Mouse (Mus musculus) retina, postnatal 1 day (tissue): Measurements from ENCODE around the gene Mcu.

ENCODE experiments used
- DNase-seq: peaks from one replicate; pipeline ENCODE4 v3.0.0-alpha.2; 2012

Gene Mcu

DNA sequence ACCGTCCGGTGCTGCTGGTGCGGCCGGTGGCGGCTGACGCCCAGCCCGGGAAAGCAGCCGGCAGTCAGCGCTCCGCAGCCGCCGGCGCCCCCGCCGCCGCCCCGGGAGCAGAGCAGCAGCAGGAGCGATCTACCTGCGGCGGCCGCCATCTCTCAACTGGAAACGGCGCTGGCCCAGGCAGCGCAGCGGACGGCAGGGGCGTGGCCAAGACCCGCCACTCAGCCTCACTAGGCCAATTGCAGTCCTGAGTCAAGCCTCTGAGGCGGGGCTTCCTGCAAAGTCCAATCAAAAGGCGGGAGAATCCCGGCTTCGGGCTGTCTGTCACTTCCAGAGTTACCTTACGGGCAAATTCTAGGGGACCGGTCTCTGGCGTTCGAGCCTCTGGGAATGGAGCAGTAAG, at the start of gene Mcu:
Gene Mcu, minus strand, starts transcription at position 171 of the 400 bp plus-strand sequence.
- peak; percentile 97 for DNase-seq

DNA sequence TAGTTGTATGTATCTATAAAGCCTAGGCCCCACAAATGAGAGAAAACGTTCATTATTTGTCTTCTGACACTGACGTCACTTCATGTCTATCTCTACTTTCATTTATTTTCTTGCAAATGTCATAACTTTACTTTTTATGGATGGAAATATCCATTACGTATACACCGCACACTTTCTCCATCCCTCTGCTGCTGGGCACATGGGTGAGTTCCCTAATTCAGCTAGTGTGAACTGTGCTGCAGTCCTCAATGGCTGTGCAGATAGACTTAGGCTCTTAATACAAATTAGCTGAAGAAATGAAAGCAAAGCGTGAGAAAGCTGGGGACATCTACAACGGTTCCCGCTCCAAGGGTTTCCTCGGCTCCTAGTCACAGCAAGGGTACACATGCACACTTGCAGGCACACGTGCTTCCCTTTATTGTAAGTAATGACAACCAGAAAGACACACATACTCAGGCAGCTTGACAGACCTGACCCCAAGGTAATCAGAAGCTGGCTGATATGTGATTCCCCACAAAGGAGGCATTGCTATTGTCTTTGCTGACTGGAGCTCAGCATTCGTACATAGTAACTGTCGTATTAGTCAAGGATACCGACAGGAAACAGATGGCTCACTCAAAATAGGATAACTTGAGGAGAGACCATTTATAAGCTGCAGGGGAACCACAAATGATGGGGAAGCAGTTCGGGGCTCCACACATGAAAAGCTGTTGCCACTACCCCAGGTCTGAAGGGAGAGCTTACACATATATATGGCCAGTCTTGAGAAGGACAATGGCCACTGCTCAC, 49.2 kb upstream of the Mcu start:
- DNase-seq = no peak

- no peak for DNase-seq
Measured at GRCm38 (mm10) chr10:59664765-59665164, 48.3 kb upstream of the Mcu start.

- DNase-seq = no peak
Measured at GRCm38 (mm10) chr10:59656799-59657198, 40.3 kb upstream of the Mcu start.

DNA sequence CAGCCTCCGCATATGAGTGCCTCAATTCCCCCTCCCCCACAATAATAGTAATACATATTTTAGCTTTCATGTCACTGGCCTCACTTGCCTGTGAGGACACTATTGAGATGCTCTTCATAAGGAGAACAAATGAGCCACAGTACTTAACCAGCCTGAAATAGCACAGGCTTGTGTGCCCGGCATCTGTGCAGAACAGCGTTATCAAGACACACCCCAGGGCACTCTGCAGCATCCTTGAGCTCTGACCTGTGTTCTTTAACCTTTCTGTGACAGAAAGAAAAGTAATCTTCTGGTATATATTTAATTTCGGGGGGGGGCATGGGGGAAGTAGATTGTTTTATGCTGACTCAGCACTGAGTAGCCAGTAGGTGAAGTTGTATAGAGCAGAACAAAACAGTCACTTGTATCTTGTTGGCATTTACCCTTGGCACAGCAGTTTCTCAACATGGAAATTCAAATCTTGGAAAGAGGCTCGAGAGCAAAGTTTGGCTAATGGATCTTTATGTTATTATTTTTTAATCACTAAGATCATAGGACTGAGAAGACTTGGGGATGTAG, 30.4 kb upstream of the Mcu start:
- no peak for DNase-seq

- DNase-seq = no peak
Measured at GRCm38 (mm10) chr10:59645153-59645552, 28.7 kb upstream of the Mcu start.

- no peak for DNase-seq
Measured at GRCm38 (mm10) chr10:59644710-59645109, 28.2 kb upstream of the Mcu start.

DNA sequence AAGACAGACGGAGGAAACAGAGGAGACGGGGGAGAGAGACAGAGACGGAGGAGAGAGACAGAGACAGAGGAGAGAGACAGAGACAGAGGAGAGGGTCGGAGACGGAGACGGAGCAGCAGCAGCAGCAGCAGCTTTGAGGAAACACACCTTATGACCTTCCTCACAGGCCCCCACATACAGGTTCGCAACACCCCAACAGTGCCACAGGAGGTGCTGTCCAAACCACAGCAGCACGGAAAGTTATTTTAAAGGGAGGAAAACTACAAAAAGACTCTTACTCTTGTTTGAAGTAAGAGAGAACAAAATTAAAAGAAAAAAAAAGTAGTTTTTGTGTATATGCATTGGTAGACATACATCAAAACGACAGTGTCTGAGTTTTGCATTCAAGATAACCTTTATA, 27.2 kb upstream of the Mcu start:
- no peak for DNase-seq

GRCm38 (mm10) chr10:59642659-59643377, 26.3 kb upstream of the Mcu start:
- DNase-seq = peak; percentile 25

- DNase-seq = no peak
Measured at GRCm38 (mm10) chr10:59638576-59638975, 22.1 kb upstream of the Mcu start.

GRCm38 (mm10) chr10:59637596-59638124, 21.2 kb upstream of the Mcu start:
- no peak for DNase-seq

GRCm38 (mm10) chr10:59636751-59637533, 20.4 kb upstream of the Mcu start:
- no peak for DNase-seq

DNA sequence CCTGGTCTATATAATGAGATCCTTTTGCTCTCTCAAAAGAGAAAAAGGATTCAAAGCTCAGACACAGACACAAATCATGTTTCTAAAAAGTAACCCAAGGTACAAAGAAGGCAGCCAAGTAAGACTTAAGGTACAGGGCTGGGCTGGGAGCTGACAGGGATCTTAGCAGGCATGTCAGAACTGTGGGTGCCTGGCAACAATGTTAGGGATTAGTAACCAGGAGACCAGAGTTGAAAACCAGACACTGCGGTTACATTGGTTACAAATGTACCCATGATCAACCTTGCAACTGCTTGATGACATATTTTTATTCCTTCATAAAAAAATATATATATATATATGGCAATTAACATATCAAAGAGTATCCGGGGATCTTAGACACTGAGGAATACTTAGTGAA, 19.6 kb upstream of the Mcu start:
- DNase-seq = no peak

- no peak for DNase-seq
Measured at GRCm38 (mm10) chr10:59629506-59629782, 13.0 kb upstream of the Mcu start.

- peak; percentile 55 for DNase-seq
Measured at GRCm38 (mm10) chr10:59628641-59629505, 12.4 kb upstream of the Mcu start.

DNA sequence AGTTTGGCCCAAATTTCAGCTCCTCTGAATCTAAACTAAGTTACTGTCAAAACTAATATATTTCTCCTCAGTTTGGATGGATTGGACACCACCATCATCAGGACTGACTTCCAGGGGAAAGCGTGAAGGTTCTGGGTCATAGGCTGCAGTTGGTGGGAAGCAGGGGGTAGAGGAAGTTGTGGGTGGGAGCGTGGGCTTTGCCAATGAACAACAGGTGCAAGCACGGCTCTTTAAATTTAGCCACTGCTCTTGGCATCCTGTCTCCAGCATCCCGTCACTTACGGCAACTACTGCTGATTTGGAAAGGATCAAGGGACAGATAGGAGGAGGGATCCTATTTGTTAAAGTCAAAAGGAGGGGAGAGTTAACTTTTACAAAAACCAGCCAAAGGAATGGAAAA, 7.0 kb upstream of the Mcu start:
- DNase-seq = no peak

DNA sequence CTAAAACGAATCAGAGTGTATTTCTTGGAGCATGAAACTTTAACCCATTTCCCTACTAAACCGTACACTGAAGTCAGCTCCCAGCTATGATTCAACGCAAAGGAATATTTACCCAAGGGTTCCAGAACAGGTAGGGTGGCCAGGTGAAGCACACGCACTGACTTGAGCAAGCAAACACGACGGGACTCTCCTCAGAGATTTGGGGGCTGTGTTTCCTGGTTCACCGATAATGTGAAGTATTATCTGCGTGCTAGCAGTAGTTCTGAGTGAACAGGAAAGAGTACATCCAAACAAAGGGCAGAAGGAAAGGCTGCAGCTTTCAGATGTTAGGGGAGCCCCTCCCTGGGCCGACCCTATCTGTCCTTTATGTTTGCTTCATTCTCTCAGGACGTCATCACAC, 4.9 kb upstream of the Mcu start:
- DNase-seq = no peak

GRCm38 (mm10) chr10:59617776-59618175, 1.3 kb upstream of the Mcu start:
- no peak for DNase-seq

DNA sequence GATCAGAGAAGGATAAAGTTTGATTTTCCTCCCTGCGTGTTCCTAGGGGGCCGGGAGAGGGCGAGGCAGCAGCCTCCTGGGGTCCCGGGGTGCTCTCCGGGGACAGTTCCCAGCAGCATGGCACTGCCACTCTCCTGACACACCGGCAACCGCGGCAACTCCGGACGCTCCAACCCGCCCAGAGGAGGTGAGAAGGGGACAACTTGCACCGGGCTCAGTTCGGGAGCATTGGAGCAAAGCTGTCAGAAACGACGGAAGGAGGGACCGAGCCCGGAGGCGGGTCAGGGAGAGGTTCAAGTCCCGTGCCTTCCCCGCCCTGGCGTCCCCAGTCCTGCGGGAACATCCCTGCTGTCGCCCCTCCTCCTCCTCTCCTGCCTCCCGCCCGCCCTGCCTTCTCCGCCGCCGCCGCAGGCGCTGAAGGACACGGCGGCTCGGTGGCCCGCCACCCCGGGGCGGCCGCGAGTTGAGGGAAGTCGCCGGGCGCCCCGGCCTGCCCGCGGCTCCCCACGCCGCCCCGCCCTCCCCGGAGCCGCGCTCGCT, 441 bp downstream of the Mcu start, which contains the start of gene Gm10322:
Gene Gm10322, plus strand, starts transcription at position 83 of the 540 bp plus-strand sequence.
- DNase-seq = peak; percentile 77

DNA sequence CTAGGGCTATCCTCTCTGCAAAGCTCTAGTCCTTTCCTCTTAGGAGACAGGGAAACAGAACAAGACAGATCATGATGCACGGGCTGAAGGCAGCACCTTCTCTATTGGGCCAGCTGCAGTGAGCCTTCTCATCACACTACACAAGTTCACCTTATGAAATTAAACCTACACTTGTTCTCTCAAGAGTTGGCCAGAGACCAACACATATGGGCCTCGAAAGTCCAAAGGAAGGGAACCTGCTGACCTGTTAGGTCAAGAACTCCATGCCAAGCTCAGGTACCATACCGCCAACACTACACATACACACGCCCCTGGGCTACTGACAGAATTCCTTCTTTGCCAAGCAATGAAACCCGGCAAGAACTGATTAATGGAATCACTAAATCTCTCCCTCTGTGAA, 1.1 kb downstream of the Mcu start:
- peak; percentile 23 for DNase-seq

- DNase-seq = no peak
Measured at GRCm38 (mm10) chr10:59614141-59614540, 2.4 kb downstream of the Mcu start.

GRCm38 (mm10) chr10:59613276-59613675, 3.2 kb downstream of the Mcu start:
- DNase-seq = no peak
